Mouse (Mus musculus) E14TG2a.4 (cell line): Measurements from ENCODE around the gene 2610528A11Rik.

Source experiments
- CTCF ChIP-seq: conservative IDR thresholded peaks from 2 replicates; pipeline ENCODE4 v1.5.1; 2014; ENCODE audit warnings: low read length
- POU5F1 ChIP-seq: IDR thresholded peaks from 2 replicates; pipeline ENCODE4 v1.6.1; 2014; ENCODE audit warnings: low read length, borderline replicate concordance

DNA sequence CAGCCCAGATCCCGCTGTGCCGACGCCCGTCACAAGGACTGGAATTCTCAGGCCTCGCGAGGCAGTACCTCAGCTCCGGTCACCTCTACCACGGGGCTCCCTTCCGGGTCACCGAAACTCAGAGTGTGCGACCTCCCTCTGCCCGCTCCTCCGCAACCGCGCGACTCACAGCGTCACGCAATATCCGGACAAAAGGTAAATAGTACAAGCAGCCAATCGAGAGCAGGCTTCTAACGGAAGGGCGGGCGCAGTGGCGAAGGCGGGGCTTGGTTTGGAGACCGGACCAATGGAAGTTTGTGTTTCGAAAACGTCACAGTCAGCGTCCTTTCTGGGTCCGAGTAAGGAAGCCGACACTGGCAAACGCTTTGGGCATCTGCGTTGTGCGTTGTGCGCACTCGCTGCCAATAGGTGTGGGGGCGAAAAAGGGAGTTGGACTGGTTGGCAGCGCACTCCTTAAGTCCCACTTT lies 21.3 kb upstream of the 2610528A11Rik start, which contains the start of gene Ghitm:
- no peak for TF ChIP-seq CTCF
- no peak for TF ChIP-seq POU5F1
